Mouse (Mus musculus) thymus, adult 2 months (tissue): ENCODE measurements around the gene Taf1b.

ENCODE experiments used
- CTCF ChIP-seq: fragments of 200-500 bp; IDR thresholded peaks from 2 replicates; pipeline ENCODE4 v1.5.1; 2012; ENCODE audit warnings: mild to moderate bottlenecking, control low read depth, low read length, moderate library complexity, borderline replicate concordance; ENCODE audit not compliant: control insufficient read depth, poor library complexity, insufficient read depth; ENCODE audit errors: extremely low read depth
- POLR2A ChIP-seq: fragments of 200-500 bp; IDR thresholded peaks from 2 replicates; pipeline ENCODE4 v1.6.1; 2012; ENCODE audit warnings: mild to moderate bottlenecking, low read length, control low read depth, moderate library complexity; ENCODE audit not compliant: control insufficient read depth, poor library complexity, insufficient read depth; ENCODE audit errors: extremely low read depth

DNA sequence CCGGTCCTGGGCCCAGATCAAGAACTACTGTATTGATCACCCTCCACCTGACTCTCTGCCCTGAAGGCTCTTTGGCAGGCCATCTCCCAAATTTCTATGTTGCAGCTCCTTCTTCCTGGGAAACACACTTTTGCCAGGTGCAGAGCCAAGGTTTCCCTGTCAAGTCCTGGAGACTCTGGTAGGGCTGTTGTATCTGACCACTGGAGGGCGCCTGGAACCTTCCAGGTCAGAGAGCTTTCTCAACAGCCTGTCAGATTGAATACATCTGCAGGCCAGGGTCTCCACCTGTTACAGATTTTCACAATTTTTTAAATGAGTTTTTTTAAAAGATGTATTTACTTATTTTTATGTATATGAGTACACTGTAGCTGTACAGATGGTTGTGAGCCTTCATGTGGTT is 105.1 kb downstream of the Taf1b start:
- no peak for TF ChIP-seq POLR2A
- no peak for TF ChIP-seq CTCF
